Mouse (Mus musculus): Measurements from ENCODE around the gene Itpr1.

Gene Itpr1

DNA sequence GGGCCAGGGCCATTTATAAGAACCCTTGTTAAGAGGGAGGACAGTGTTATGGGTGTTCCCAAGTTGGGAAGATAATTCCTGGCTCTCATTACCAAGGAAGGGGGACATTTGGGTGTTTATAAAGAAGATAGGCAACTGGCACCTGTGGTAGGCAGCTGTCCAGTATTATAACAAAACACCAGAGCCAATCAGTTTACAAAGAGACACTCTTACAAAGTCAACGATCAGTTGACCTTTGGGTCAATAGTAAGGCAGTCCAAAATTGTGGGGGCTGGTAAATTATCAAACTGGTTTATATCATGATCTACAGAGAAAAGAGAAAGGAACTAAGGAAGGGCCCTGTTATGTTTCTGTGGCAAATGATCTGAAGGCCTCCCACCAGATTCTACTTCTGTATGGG lies 104.1 kb downstream of the Itpr1 start:
- in situ Hi-C loops (cut with MboI; ENCODE audit: low sequenced_read_pairs) = no loop called here

DNA sequence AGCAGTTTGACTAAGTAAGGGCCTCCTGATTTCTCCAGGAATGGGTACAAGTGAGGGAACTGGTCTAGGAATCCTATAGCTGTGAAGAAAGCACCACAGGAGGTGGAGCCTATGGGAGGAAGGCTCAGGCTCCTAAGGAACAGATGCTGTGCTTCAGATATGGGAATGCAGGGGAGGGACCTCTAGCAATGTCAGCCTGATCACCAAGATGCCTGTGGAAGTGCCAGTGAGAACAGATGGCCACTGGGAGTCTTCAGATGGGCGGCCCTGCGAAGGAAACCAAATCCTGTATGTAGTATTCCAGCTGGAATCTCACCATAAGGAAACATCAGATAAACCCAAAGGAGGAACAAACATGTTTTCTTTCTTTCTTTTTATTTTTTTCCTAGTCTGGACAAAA lies 108.8 kb downstream of the Itpr1 start:
- in situ Hi-C loops (cut with MboI; ENCODE audit: low sequenced_read_pairs) = no loop called here

DNA sequence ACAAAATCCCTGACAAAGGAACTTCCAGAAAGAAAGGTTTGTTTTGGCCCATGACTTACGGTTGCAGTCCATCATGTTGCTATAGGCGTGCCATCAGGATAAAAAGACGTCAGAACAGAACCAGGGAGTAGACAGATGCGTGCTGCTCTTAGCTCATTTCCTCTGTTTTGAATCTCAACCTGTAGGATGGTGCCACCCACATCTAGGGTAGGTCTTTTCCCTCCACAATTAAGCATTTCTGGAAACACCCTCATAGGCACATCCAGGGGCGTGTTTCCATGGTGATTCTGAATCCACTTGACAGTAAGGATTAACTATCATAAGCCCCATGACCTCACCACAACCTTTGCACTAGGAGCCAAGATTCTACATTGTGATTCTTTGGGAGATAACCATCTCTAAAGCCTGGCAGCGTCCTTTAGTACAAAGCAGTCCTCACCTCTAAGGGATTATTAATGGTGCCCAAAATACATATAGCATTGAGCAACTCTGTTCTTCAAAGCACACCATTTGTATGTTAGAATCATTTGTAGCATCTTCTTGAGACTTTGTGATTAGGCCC lies 111.6 kb downstream of the Itpr1 start:
- in situ Hi-C loops (cut with MboI; ENCODE audit: low sequenced_read_pairs) = no loop called here

DNA sequence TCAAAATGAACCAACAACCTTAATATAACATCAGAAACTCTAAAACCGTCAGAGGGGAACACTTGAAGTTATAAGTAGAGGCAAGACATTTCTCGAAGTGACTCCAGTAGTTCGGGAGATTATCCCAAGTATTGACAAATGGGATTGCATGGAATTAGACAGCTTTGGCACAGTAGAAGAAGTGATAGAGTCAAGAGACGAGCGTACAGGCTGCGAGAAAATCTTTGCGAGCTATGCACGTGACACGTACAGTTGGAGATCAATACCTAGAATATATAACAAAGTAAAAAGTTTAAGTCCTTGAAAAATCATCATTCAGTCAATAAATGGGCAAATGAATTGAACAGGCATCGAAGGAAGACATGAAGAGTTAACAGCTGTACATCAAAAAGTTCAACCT lies 112.5 kb downstream of the Itpr1 start:
- in situ Hi-C loops (cut with MboI; ENCODE audit: low sequenced_read_pairs) = no loop called here

DNA sequence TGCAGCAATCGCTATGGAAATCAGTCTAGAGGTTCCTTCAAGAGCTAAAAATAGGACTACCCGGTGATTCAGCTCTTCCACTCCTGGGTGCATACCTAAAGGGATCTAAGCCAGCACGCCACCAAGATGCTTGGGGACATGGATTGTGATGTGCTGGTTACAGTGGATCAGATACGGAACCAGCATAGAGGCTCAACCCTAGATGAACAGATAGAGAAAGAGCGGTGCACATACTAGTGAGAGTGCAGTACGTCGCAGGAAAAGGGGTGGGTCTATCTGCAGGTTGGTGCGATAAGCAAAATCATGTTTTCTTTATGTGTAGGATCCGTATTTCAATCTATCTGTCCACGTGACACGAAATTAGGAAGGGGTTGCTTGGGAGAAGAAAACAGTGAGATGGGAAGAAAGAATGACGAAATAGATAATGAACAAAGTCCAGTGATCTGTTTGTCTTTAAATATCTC lies 113.1 kb downstream of the Itpr1 start:
- in situ Hi-C loops (cut with MboI; ENCODE audit: low sequenced_read_pairs) = no loop called here

DNA sequence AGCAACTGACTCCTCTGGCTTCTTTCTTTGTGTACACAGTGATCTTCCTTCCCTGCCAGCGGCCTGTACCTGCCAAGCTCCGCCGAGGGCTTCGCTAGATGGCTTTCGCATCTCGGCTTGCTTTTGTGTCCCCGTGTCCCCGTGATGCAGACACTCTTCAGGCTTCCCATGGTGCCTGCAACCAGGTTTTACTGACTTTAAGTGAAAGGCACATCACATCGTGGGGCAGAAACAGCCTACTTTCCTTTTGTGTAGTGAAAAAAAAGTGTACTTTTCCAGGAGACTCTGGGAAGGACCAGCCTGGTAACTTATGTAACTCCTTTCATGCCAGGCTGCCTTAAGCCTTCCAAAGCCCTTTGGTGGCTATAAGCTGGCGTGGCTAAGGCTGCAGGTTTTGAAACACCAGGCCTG lies 113.9 kb downstream of the Itpr1 start:
- in situ Hi-C loops (cut with MboI; ENCODE audit: low sequenced_read_pairs) = no loop called here

DNA sequence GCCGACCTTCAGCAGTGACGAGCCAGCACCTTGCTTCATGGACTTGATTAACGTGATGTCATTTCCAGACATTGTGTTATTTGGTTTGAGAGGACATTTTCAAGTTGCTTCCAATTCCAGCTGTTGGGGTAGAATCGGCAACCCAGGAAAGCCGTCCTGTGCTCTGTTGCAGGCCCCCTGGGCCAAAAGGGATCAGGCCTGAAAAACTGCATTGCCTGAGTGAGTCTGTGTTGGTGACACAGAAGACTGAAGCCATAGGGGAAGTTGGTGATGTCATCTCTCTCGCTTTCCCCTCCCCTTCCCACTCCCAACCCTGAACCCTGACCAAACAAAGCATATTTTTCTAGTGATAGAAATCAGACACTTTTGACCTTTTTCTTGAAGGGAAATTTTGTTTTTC lies 114.7 kb downstream of the Itpr1 start:
- in situ Hi-C loops (cut with MboI; ENCODE audit: low sequenced_read_pairs) = no loop called here

DNA sequence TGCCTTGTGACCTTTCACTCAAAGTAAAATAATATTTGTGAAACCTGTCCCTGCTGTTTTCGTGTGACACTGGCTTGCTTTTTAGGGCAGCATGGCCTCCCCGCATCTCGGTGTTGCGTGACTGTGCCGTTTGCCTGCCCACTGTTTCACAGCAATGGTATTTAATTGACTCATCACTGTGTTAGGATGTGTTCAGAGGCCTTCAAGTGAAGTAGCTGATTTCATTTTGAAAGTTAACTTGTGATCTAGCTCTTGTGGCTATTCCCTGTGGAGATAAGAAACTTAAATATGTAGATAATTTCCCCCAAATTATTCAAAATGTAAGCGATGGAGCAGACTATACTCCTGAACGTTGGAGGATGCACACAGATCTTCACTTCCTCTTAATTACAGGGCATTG lies 115.4 kb downstream of the Itpr1 start:
- in situ Hi-C loops (cut with MboI; ENCODE audit: low sequenced_read_pairs) = no loop called here

DNA sequence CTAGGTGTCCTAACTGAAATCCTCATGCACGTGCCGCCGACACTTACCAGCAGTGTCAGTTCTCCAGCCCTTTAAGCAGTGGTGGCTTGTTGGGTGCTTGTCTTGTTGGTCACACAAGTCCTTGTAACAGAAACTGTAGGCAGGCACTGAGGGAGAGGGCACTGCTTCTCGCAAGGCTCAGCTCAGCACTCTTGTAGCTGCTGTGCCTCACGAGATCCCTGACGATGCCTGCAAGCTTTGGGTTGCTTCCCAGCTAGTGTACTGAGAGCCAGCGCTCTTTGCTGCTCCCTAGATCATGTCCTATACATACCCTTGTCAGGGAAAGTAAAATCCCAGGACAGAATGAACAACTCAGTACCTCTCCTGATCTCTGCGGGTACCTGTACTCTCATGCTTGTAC lies 117.6 kb downstream of the Itpr1 start:
- in situ Hi-C loops (cut with MboI; ENCODE audit: low sequenced_read_pairs) = no loop called here

DNA sequence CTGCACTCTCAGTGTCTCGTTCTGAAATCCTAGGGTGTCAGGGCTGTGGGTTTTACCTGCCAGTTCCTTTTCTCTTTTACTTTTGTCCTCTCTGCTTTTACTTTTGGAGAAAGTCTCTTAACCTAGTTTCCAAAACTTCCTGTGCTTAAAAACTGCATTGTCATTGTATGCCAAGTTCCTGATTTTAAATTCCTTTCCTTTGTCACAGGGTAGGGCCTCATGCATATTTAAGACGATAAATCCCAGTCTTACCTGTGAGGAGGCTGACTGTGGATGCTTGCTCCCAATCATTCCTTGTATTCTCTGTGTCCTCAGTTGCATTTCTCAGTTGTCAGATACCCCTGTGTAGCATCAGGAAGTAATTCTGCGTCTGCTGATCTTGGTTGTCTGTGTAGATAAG lies 118.4 kb downstream of the Itpr1 start:
- in situ Hi-C loops (cut with MboI; ENCODE audit: low sequenced_read_pairs) = no loop called here

DNA sequence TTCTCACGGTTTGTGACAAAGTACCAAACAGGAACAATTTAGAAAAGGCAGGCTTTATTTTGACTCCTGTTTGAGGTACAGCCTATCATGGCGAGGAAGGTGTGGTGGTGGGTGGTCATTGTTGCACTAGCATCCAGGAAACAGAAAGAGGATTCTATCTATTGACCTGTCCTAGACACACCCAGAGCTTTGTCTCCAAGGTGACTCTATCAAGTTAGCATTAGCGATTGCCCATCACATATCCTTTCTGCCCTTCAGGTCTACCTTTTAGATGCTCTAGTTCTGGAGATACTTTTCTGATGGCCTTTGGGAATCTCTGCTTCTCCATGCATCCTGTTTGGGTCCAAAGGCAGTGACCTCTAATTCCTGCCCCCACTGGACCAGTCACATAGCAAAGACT lies 121.2 kb downstream of the Itpr1 start:
- in situ Hi-C loops (cut with MboI; ENCODE audit: low sequenced_read_pairs) = no loop called here

DNA sequence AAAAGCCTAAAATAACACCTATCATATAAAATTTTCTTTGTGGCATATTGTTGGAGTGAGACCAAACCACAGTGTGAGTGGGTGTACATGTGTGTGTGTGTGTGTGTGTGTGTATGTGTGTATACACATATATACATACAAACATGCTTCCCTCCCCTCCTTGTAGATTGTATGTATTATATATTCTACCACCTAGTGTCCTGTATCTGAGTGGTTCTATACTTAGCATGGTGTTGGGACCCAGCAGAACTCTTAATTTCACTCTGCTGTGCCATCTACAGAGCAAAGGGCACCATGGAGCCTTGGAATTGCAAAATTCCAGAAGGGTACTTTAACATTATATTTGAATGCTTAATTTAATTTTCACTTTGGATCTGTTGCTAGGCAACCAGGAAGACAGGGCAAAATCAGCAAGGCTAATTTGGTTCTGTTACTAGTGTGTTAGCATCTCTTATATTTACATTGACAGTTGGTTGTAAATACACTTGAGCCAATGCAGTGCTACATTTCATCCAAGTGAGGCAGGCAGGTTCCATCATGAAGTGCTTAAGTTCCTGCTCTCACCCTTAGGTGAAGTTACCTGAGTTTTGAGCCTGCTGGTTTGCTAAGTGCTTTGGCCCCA lies 122.4 kb downstream of the Itpr1 start:
- in situ Hi-C loops (cut with MboI; ENCODE audit: low sequenced_read_pairs) = no loop called here

DNA sequence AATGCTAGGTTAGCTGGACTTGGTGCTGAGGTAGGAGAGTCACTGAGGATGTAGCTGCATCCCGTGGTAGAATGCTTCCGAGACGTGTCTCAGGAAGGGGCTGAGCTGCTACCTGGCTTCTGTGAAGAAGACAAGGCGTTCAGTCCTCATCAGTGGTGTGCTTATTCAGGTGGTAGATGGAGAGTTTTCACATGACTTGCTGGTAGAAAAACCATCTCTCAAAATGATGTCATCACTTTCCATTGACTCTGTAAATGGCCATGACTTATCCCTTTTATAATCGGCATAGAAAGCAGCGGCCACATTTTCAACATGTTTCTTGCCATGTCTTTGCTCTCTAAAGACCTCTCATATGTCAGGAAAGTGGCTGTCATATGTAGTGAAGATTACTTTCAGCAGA lies 123.6 kb downstream of the Itpr1 start:
- in situ Hi-C loops (cut with MboI; ENCODE audit: low sequenced_read_pairs) = no loop called here

DNA sequence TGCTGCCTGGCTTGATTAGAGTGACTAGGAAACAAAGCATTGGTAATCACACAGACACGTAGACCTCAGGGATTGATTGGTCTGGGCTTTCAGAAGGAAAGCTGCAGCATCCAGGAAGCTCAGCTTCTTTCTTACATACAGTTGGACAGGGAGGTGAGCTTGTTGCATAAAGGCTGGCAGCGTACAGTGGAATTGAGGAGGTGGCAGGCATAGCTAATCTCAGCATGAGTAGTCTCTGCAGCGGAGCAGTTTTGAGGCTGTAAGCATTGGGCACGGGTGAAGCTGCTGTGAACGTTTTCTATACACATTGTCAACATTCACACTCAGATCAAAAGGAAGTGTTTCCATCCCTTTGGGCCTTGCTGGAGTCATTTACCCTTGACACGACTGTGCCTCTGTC lies 124.4 kb downstream of the Itpr1 start:
- in situ Hi-C loops (cut with MboI; ENCODE audit: low sequenced_read_pairs) = no loop called here

DNA sequence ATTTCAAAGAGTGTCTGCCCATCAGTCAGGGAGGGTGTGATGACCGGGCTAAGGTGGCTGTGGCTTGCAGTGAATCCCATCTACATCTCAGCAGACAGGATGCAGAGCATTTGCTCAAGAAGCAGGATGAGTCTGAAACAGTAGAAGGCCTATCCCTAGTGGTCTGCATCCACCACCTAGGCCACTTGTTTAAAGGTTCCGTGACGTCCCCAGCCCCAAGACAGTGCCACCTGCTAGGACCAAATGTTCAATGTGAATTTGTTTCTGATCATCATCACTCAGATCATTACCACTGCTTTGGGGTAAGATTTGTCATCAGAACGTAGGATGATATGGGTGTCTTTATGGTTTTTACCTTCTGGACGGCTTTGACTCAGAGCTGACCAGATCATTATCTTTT lies 125.5 kb downstream of the Itpr1 start:
- in situ Hi-C loops (cut with MboI; ENCODE audit: low sequenced_read_pairs) = no loop called here

DNA sequence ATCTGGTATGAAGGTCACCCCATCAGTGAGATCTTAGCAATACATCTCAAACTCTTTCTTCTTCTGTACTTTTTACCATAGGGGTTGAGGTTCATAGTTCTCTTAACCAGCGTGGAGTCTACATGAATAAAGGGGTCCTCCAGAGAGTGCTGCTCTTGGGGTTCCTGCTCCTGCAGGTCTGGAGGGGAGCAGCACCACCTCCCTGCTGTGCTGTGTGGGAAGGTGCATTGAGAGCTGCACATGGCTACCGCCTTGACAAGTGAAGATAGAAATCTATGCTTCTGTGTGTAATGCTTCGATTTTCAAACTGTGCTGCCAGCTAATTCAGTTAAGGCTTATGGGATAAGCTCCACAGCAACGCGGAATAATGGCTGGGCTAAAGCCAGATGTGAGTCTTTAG lies 130.1 kb downstream of the Itpr1 start:
- in situ Hi-C loops (cut with MboI; ENCODE audit: low sequenced_read_pairs) = no loop called here

DNA sequence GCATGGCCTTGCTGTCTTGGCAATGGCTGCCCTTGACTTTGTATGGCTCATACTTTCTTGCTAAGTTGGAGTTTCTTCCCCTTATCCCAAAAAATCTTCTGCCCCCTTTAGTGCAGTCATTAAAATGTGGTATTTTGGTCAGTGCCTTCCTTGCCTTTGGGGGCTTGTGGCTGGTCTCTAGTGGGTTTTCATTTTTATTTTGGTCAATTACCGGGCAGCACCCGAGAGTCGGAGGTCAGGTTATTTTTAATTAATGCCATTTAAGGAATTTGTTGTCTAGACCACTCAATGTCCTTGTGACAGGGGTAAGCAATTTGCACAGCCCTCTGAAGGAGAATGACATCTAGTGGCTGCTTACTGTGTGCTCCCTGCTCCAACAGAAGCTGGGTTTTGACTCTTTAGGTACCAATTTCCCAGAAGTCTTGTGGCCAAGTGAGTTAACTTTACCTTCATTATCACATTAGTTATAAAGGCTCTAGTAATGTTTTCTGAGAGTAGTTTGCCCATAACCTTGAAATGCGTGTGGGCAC lies 130.9 kb downstream of the Itpr1 start:
- in situ Hi-C loops (cut with MboI; ENCODE audit: low sequenced_read_pairs) = no loop called here

DNA sequence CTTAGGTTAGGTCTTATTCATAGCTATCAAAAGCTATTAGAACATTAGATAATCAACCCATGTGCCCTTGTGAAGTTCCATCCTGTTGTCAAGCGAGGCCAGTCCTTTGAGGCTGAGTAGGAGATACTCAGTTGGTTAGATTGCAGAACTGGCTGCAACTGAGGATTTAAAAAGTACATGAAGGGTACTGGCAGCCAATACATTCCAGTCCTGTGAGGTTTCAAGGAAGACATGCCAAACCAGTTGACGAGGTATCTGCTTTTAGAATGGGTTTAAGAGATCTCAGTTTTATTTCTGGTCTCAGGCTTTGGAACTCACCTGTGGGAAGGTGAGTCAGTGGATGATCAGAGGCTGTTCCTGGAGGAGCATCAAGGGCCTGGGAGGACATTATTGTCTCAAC lies 137.9 kb downstream of the Itpr1 start:
- in situ Hi-C loops (cut with MboI; ENCODE audit: low sequenced_read_pairs) = no loop called here

DNA sequence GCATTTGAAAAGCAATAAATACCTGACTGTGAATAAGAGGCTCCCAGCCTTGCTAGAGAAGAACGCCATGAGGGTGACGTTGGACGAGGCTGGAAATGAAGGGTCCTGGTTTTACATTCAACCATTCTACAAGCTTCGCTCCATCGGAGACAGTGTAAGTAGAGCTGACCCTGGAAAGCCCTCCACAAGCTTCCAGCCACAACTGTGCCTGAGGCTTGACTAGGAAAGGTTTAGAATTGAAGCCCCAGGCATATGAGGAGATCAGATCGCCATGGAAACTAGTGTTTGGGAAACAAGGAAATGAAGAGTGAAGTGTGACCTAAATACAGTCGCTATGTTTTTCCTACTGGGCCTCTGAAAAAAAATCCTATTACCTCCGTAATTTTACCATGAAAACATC lies 139.1 kb downstream of the Itpr1 start:
- in situ Hi-C loops (cut with MboI; ENCODE audit: low sequenced_read_pairs) = no loop called here

DNA sequence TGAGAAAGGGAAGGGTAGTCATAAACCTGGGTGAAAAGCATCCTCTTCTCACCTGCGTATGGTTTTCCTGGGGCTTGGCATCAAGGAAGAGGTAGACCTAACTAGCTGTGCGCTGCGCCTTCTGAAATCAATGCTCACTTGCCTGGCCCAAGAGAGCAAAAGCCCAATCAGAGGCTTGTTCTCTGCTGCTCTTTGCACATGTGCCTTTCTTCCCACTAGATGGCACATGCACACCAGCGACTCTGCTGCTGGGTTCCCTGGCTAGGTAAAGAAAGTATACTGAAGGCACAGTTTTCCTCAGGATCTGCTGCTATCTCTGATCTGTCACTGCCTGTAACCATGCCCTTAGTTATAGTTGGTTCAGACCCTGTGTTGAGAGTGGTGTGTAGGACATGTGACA lies 154.5 kb downstream of the Itpr1 start:
- in situ Hi-C loops (cut with MboI; ENCODE audit: low sequenced_read_pairs) = no loop called here

DNA sequence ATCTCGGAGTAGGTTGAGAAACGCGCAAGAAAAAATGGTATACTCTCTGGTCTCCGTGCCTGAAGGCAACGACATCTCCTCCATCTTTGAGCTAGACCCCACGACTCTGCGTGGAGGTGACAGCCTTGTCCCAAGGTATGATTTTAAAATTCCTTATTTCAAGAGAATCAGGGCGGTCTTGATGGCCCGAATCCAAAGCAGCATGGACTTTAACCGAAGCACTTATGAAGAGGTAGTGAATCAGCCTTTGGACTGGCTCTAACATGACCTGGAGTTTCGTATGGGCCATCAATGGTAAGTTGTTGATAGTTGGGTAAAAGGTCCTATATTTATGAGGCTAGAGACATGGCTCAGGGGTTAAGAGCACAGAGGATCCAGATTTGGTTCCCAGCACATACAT lies 156.1 kb downstream of the Itpr1 start:
- in situ Hi-C loops (cut with MboI; ENCODE audit: low sequenced_read_pairs) = no loop called here

DNA sequence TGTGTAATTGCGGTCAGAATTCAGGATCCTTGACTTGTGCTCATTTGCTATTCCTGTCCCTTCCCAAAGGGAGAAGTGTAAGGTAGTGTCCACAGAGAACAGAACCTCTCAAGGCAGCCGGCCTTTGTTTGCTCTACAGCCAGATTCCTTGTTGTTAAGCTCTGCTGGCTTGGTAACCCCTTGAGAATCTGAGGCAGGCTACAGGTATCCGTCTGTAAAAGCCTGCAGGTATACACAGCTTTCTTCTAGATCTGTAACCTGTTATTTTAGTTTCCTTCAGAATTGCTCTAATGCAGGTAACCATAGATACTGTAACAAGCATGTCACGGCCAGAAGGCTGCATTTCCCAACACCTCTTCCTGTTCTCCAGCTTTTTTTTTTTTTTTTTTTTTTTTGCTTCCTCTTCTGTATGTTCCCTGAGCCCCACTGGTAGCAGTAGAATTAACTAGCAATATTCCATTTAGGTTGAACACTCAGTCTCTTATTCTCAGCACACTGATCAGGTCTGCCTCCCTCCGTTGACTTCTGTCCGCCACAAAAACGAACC lies 158.5 kb downstream of the Itpr1 start:
- in situ Hi-C loops (cut with MboI; ENCODE audit: low sequenced_read_pairs) = no loop called here

DNA sequence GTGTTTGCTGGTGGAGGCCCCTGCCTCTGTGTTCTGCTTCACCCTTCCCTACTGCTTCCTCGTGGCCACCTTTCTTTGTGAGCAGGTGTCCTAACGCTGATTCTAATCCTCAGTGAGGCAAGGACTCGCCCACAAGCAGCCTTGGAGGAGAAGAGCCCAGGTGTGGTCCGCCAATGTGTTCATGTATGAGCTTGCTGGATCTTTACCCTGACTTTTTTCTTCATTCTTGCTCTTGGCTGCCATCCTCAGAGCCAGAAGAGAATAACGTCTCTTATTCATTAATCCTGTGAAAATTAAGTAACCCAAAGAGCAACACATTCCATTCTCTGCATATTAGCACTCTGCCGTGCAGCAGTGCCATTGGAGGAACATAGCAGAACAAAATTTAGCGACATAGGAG lies 161.1 kb downstream of the Itpr1 start:
- in situ Hi-C loops (cut with MboI; ENCODE audit: low sequenced_read_pairs) = no loop called here

Measured in CH12F3 (cell line).